Mouse (Mus musculus) urinary bladder, postnatal 14 days (tissue): ENCODE data around the gene Zfp286.
"Not testable (repeated sequence)": the region's sequence is repeated elsewhere in the genome, so short reads cannot be mapped to it uniquely, and the experiment has no call there.

Experiments used
- DNase-seq: peaks from one replicate; pipeline ENCODE4 v3.0.0; 2021; ENCODE audit warnings: low spot score

Zfp286 gene

DNA sequence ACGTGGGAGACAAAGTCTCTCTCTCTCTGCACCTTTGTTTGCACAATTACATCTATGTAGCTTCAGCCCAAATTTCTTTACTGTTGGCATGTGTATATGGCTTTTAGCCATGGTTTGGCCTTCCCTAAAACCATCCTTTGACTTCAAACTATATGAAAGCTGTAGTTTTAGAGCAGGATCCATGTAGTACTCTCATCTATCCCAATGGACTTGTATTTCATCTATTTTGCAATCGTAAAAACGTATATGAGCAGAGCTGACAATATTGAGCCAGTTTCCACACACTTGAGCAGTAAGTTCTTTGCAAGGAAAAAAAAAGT is 315 bp upstream of the Zfp286 start:
- DNase-seq, result no peak

DNA sequence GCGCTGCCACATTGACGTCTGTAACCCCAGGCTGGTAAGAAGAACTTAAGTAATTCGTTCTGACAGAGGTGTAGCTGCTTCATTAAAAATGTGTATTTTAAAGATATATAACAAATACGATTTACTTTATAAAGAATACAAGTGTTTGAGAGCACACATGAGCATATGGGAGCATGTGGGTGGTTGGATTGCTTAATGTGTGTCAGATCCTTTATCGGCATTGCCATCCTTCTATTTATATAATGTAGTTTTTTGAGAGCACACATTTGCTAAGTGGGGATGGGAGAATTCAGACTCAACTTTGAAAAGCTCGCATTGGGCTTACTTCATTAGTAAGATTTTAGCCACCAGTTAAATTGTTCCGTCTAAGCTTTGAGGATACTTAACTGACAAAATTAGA is 12.8 kb downstream of the Zfp286 start:
- no peak for DNase-seq

DNA sequence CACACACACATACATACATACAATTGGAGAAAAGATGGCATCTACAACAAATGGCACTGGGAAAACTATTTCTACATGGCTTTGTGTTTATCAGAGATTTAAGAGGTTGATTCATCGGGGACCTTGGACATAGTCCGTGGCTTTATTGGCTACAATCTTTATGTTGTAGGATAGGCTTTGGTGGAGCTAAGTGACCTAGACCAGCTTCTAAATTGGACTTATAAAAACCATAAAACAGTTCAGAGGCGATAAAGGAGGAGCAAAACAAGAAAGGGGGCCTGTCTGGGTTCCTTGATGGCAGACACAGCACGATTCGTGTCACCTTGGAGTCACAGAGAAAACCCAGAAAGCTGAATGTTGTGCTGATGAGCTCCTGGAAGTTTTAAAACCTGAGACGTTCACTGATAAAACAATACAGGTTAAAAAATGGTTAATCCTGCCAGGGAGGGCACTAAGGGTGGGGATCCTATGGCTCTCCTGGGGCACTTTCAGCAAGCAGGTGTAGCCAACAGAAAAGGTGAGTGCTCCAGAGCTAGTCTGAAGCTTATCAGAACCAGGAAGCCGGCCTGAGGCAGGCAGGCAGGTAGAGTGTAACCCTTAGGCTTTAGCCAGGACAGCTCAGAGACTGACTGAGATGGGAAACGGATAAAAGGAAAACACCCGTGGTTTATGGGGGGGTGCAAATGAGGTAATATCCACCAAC is 28.4 kb downstream of the Zfp286 start:
- DNase-seq, result no peak

DNA sequence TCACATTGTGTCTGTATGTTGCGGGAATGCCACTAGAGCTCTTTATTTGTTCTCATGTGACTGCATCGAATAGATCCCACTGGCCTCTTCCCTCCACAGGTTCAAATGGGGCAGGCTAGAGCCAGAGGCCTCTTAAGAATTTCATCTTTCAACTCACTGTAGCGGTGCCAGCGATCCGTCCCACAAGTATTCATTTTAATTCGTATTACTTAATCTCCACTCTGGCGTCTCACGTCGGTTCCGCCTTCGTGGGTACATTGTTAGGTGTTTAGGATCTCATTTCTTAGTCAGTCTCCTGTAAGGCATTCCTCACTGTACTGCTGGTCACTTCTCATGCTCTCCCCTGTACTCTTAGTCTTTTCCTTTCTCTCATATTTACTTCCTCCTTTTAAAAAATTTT is 30.8 kb downstream of the Zfp286 start:
- DNase-seq, result no peak

DNA sequence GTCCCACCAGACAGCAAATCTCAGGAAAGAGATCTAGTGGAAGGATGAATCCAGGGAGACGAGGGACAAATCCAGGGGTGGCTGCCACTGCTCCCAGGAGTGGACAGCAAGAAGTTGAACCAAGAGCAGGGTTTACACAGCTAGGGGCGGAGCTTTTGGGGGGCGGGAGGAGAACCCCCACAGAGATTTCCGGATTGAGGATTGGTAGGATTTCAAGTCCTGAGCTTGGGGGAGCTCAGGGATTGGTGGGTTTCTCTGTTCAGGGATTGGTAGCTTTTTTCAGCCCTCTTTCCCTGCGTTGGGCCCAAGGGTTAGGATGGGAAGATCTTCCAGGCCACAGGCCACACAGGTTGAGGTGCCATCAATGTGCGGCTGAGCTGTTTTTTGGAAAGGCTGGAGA is 31.4 kb downstream of the Zfp286 start:
- DNase-seq, result no peak

DNA sequence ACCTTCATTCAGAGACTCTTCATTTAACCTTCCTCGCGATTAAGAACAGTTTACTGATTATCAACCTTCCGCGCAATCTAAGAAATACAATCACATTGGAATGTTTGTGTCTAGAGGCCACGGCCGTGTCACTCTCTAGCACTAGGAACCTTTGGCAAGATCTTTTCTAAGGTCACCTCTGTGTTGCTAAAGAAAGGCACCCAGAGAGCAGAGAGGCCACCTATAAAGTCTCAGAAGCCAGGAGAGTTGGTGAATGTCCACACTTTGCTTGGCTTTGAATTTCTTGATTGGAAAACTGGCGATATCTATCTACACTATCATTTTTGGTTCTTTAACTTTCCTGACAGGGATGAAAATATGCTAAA is 32.1 kb downstream of the Zfp286 start:
- no peak for DNase-seq

DNA sequence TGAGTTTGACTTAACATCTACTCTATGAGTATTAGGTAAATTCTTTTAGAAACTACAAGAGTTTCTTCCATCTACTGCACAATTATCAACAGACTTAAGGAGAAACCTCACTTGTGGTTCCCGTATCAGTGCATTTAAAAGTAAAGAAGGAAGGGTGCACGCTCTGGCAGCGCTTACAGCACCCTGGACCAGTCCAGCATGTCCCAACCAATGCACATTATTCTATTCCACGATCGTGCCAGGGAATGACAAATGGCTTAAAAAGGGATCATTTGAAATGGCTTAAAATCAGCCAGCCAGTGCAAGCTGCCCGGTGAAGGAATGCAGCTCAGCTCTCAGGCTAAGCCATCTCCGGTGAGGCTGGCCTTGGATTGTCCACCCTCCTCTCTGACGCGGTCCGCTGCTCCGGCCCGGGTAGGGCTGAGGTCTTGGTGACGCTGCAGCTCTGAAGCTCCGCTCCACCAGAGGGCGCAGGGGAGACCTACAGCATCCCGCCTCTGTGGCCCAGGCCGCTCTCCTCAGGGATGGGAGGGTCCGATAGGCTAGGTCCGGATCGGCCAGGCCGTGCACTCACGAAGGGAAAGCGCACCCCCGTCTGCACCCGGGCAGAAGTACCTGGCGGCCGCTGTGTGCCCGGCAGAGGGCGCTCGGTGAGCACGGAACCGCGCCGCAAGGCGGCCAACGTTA is 32.7 kb downstream of the Zfp286 start:
- peak; percentile 98 for DNase-seq

DNA sequence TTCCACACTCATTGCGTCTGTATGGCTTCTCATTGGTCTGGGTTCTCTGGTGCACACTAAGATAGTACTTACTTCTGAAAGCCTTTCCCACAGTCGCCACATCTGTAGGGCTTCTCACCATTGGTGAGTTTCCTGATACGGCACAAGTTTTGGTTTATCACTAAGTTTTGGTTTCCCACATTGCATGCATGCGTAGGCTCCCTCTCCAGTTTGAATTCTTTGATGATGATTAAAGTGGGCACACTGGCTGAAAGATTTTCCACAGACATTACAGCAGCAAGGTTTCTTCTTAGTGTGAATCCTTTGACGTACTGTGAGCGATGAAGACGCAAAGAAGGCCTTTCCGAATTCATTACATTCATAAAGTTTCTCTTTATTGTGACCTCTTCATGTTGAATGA is 36.5 kb downstream of the Zfp286 start, which contains the start of gene Gm10428:
TSS of gene Gm10428 (plus strand) at position 321 of the 400 bp plus-strand sequence.
- no peak for DNase-seq

DNA sequence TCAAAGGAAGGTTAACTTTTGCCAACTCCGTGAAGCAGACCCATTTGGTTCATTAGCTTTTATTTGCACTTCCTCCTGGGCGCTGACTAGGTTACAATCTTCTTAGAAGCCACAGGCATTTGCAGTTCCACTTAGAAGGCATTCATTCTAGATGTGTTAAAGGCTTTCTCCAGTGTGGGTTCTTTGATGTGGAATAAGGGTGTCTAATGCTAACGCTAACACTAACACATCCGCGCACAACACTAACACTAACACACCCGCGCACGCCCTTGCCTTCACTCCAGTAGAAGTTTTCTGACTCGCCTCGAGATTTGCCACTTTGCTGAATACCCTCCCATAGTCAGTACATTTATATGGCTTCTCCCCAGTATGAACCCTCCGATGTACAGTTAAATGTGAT is 37.1 kb downstream of the Zfp286 start:
- DNase-seq, result no peak

DNA sequence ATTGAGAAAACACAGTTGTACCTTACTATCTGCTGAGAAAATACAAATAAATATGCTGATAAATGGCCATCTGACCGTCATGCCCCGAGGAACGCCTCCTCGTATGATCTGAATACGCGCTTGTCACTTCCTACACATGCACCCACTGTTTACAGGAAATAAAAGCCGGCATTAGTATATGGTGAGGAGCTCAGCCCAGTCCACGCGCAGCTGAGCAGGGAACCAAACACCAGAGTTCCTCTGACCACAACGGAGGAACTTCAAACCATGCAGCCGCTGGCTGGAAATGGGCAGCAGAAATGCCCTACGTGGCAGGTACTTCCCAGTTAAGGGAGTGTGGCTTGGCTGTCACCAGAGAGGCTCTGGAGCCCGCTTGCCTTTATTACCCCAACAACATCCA is 39.8 kb downstream of the Zfp286 start:
- DNase-seq, result not testable (repeated sequence)

DNA sequence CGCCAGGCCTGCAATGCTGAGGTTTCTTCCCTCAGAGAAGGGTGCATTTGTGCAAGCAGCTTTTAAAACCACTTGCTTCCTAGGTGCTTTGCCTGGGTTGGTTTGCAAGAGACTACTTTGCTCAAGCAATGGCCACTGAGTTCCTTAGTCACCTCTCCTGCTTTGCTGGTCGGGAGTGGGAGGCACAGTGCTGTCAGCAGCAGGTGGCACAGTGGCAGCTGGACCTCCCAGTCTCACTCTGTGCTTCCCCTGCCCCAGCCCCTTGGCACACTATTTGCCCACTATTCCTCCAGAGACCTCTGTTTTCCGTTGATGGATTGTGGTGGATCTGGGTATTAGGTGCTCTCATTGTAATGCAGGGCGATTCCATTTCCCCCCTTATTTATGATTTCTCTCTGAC is 41.2 kb downstream of the Zfp286 start:
- DNase-seq, result no peak

DNA sequence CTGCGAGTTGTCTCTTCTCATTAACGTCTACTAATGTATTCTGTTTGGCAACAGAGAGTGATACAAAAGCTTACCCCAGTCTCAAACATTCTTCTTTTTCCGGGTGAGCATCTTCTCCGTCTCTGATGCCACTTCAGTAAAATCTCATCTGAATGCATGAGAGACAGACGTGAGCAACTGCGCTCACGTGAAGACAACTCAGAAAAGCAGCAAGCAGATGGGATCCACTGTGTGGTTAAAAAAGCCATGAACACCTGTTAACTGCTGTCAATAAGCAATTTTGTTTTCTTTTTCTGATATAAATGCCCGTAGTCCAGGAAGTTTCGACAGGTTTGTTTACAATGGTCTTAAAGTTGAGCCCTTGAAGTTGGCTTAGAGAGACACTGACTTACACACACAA is 42.0 kb downstream of the Zfp286 start:
- DNase-seq, result no peak

DNA sequence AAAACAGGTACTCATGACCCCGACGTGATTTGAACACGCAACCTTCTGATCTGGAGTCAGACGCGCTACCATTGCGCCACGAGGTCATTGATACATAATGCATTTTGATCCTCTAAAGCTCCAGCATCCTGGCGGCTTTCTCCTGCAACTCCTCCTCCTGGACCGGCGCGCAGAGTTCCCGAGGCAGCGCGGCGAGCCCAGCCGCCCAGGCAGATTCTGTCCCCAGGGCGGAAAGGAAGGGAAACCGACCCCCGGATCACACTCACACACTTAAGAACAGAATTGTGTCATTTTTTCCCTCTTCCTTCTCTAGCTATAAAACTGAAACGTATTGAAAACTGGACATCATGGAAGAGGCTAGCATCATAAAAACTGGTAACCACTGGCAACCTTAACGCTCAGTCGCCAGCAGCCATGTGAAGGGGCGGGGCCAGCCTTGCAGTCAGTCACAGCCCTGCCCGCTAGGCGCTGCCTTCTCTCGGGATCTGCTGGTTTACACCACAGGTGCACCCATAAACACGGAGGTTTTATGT is 43.2 kb downstream of the Zfp286 start:
- peak; percentile 65 for DNase-seq

DNA sequence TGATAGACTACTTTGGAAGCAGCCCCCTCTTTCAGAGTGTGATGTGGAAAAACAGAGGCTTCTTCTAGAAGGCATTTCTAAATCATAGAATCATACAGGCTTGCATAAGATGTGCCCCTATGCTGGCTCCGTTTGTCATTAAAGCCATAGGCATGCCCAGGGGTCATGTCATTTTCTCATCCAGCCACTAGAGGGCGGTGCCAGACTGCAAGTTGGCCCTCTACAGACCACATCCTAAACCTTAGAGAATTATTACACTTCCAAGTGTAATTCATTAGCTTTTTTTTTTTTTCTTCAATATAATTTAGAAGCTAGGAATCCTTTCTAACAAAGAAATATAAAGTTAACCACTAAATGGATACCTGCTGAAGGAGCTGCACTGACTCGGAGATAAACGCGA is 45.2 kb downstream of the Zfp286 start:
- DNase-seq, result peak; percentile 70

DNA sequence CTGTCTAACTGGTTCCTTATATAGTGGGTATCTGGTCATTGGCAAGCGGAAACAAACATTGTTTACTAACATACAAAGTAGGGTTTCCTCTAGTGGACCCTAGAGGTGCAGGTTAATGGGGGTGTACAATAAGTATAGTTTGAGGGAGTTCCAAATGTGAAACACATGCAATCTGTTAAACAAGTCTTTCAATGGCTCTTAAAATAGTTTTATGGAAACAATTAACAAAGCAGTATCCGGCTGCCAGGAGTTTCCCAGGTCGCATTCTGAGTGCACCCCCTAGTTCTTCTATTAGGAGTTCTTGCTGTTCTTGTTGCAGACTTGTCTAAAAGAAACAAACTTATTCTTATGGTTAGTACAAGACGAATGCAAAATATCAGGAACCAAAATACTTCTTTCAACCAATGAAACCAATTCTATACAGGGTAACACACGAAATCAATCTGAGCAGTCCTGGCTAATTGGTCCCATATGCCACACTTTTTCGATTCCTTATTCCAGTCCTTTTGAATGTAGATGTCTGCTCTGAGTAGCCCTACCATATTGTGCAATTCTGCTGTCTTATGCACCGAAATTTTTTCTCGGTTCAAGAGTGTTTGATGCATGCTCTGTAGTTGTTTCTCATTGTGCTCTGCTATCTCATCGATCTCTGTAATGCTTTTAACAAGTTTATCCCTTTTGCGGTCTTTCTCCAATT is 46.9 kb downstream of the Zfp286 start:
- DNase-seq, result no peak

DNA sequence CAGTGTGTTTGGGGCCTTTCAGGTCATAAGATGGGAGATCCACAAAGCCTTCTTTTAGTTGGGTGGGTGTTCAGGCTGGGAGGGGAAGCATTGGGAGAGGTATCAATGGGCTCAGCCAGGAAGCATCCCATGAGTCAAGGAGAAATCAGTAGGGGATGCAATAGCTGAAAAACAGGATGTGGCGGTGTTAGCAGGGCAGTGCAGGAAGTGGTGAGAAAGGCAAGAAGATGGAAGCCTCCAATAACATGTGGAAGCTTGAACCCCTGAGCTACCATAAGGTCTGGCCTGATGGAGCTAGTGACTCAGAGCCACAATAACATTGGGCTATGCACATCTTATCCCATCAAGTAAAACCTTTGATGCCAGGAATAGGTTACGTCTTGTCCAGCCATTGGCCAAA is 48.1 kb downstream of the Zfp286 start:
- no peak for DNase-seq

DNA sequence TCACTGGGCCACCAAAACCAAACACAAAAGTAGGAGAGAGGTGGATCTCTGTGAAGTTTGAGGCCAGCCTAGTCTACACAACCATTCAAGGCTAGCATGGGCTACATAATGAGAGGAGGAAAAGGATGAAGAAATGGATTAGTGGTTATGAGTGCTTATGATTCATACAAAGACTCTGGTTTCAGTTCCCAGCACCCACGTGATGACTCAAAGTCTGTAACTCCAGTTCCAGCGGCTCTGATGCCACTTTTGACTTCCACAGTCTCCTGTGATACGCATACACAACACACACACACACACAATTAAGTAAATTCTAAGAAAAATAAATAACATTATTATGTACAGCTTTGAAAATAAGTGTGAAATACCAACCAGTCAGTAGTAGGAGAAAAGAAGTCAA is 56.6 kb downstream of the Zfp286 start:
- DNase-seq, result no peak

DNA sequence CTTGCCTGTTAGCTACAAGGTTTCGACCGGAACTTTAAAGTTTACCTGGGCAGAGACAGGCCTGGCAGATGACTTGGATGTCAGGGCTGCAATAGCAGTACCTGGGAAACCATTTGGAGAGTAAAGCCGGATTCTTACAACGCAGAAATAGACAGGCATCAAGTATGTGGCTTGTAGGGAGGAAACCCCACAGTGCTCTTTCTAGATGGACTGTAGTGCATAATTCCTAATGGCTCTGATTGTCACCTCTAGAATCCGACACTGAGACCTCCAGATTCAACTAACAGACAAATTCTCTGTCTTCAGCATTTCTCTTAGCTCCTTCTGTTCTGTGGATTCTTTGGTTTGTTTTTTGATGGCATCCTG is 57.3 kb downstream of the Zfp286 start:
- no peak for DNase-seq

DNA sequence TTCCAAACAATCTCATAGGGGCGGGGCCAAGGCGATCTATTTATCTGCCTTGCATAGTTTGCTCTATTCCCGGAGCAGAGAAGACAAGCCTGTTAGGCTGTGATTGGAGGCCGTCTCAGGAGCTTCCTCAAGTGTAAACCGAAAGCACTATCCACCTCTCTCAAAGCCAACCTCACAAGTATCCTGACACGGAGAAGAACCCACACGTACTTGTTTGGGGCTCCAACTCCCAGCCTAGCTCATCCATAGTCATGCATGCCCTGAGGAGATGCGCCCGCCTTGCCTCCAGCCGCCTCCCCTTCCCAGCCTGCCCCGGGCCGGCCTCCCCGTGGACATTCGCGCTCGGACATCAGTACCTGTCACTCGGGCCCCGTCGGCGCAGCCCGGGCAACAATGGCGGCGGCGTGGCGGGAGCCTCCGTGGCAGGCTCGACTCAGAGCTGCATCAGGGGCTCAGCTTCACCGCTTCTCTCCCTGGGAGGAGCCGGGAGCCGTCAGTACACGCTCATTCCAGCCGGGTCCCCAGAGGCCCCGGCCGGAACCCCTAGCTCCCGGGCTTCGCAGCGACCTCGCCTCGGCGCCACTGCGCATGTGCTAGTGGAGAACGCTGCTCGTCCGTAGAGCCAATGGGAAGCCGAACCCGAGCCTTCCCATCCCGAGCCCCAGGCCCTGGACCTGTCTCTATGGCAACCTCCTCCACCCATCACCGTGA is 57.8 kb downstream of the Zfp286 start, which contains the start of gene Zfp287:
TSS of gene Zfp287 (minus strand) at position 595 of the 711 bp plus-strand sequence.
- peak; percentile 85 for DNase-seq

DNA sequence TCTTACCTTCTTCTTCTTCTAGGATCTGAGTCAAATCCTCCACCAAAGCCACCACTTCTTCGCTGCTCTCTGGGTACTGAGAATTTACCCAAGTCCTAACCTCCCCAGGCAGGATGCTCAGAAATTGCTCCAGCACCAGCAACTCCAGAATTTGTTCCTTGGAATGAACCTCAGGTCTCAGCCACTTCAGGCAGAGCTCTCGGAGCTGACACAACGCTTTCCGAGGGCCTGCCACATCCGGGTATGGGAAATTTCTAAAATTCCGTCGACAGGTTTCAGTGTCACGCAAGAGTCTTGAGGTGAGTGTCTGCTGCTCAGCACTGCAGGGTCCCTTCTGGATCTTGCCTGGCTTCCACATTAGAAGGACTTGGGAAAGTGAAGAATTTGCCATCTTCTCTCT is 61.0 kb downstream of the Zfp286 start:
- DNase-seq, result no peak

DNA sequence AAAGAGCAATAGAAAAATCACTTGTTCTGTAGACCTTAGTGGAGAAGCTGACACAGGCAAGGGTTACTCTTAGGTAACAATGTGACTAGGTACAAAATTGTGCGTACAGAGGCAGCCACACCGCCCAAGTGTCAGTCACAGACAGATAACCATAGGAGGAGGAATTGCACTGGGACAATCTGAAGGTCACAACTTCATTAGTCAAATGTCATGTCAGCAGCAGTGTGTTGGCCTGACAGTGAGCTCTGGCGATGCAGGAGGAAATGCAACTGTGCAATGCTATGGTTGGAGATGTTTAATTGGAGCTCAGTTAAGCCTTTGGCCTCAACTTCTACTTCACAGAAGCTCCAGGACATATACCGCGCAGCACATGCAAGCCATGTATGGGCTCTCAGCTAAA is 78.6 kb downstream of the Zfp286 start:
- DNase-seq, result no peak

DNA sequence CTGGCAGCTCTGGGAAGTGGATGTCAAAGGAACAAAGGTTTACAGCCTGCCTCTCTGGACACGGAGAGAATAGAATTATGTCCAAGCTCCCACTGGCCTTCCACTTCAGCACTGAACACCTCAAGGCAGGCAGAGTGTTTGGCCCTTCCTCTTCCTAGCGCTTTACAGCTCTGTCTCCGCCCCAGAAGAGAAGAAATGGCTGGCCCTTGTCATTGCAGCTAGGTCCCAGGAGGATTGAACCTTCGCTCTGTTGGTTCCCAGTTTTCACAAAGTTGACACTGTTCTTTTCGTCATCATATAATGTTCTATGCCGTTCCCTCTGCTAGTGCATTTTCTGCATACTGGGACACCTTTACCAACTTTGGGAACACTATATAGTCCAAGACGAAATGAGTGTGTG is 81.0 kb downstream of the Zfp286 start:
- no peak for DNase-seq

DNA sequence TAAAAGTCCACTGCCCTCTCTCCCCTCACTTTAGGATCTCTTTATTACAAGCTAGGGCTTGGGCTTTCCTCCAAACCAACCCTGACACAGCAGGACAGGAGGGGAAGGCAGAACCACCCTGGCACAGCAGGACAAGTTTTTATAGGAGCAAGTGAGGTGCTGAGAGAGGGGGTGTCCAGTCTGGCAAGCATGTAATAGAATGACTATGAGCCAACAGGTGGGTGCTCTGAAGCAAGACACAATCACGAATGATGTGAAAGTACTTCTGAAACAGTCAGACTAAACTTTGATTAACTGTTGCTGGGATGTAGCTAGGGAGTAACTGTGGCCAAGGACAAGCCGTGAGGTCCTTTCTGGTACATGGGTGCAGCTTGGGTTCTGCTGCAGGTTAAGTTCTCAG is 83.1 kb downstream of the Zfp286 start:
- no peak for DNase-seq
